Mouse (Mus musculus) stomach, embryonic 15.5 days (tissue): Measurements from ENCODE around the gene Rpl14. TPM values are rescaled to one million over a fixed set of nuclear protein-coding genes. Genes with fewer than 3 reads are reported as not detected.
A peak's percentile ranks its signal among the peaks of the same experiment; 100 is the strongest.

Experiments used
- ATAC-seq: fragments of 200-750 bp; cut with Nextera tagmentation; 2 replicates; pipeline ENCODE4 v1.8.0; 2017; ENCODE audit warnings: low read depth, moderate number of reproducible peaks, moderate TSS enrichment; ENCODE audit not compliant: insufficient read depth, low FRiP score
- H3K27ac ChIP-seq: fragments of 300-500 bp; sonication (generic); 2 replicates; pipeline ENCODE4 v1.5.1; 2015; ENCODE audit warnings: mild to moderate bottlenecking, inconsistent platforms
- H3K27me3 ChIP-seq: fragments of 300-500 bp; sonication (generic); replicated peaks from 2 replicates; pipeline ENCODE4 v1.6.1; 2015; ENCODE audit warnings: inconsistent platforms
- H3K36me3 ChIP-seq: fragments of 300-500 bp; sonication (generic); 2 replicates; pipeline ENCODE4 v1.6.1; 2015; ENCODE audit warnings: inconsistent platforms
- H3K4me1 ChIP-seq: fragments of 300-500 bp; sonication (generic); 2 replicates; pipeline ENCODE4 v1.6.1; 2015; ENCODE audit warnings: inconsistent platforms
- H3K4me2 ChIP-seq: fragments of 300-500 bp; sonication (generic); 2 replicates; pipeline ENCODE4 v1.6.1; 2015; ENCODE audit warnings: mild to moderate bottlenecking, inconsistent platforms
- H3K4me3 ChIP-seq: fragments of 300-500 bp; sonication (generic); replicated peaks from 2 replicates; pipeline ENCODE4 v1.5.1; 2015; ENCODE audit warnings: inconsistent platforms
- H3K9ac ChIP-seq: fragments of 300-500 bp; sonication (generic); 2 replicates; pipeline ENCODE4 v1.6.1; 2015; ENCODE audit warnings: inconsistent platforms
- H3K9me3 ChIP-seq: fragments of 300-500 bp; sonication (generic); 2 replicates; pipeline ENCODE4 v1.6.1; 2016; ENCODE audit warnings: inconsistent platforms
- WGBS: fragments of 180-500 bp; shearing (Covaris S2); methylation state at CpG from one replicate; pipeline ENCODE4 v1.1.7; 2015; 5-methylcytosine and 5-hydroxymethylcytosine counted together
- polyA plus RNA-seq: library from polyadenylated mRNA; unstranded; fragments of >200 nt; fragmentation: Nextera tagmentation; extraction: Ambion mirVana; gene quantifications from 2 replicates; pipeline ENCODE4 v1.2.1, GENCODE M21; 2015

The Rpl14 gene
- polyA plus RNA-seq, 1 experiment from 2014 or later: 694 TPM

DNA sequence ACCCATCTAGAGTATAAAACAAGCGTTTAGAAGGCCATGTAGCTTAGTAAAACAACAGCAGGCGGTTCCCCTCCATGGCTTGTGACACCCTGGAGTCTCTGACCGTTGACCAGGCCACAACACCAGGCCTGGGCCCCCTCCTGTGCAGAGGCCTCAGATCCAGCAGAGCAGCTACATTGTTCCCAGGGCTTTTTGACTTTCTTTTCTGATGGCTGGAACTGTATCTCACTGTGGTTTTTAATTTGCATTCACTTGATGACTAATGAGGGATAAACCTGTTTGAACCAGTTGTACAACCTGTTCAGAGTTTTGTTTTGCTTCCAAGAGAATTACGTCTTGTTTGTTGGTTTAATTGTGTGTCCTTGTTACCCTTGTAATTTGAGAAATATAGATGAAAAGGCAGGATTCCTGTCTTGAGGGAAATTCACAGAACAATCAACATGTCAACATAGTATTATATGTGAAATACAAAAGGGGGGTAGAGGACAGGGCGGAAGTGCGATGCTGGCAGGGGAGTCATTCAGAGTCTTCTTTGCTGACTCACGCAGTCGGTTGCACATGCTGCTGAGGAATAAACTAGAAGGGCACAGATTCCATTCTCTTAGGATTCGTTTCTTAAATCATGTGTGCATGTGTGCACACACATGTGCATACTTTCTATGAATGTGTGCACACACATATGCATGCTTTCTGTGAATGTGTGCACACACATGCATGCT lies 22.3 kb downstream of the Rpl14 start:
- ATAC-seq: no peak
- 59% methylated on average over 9 of the region's 9 CpGs for WGBS
- Histone ChIP-seq H3K27ac (peak overlapping the region; percentile 73), H3K36me3 (no peaks in the 10 kb centered on the region), H3K4me3 (no peak overlapping the region), H3K9me3 (no peaks in the 10 kb centered on the region), H3K4me2 (no peak overlapping the region), H3K9ac (no peak overlapping the region), H3K27me3 (no peaks in the 10 kb centered on the region), H3K4me1 (0 out of 2 replicates have a peak, but pooled peaks cover 3% of the 10 kb centered on the region)

DNA sequence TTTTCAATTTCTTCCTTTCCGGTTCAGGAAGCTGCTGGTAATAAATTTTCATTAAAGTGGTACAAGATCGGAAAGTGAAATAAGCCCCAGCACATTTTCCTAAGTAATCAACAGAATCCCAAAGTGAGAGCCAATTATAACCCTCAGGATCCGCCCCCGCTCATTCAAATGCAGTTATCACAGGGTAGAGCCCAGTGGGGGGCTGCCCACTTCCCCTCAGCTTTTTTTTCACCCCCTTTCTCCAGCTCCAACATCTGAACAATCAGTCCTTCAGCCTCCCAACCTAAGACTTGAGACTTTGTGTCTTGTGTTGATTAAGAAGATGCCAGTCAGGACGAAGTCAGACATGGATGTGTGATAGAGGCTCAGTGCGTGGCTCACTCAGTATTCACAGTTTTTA lies 23.6 kb downstream of the Rpl14 start:
- H3K9ac ChIP-seq: no peak overlapping the region
- H3K9me3 ChIP-seq: no peaks in the 10 kb centered on the region
- 0 out of 2 replicates have a peak, but pooled peaks cover 3% of the 10 kb centered on the region for H3K4me1 ChIP-seq
- no peaks in the 10 kb centered on the region for H3K27me3 ChIP-seq
- H3K36me3 ChIP-seq: no peaks in the 10 kb centered on the region
- 69% methylated on average over 6 of the region's 6 CpGs for WGBS
- no peak overlapping the region for H3K4me2 ChIP-seq
- H3K27ac ChIP-seq: no peak overlapping the region
- no peak overlapping the region for H3K4me3 ChIP-seq
- no peak for ATAC-seq

DNA sequence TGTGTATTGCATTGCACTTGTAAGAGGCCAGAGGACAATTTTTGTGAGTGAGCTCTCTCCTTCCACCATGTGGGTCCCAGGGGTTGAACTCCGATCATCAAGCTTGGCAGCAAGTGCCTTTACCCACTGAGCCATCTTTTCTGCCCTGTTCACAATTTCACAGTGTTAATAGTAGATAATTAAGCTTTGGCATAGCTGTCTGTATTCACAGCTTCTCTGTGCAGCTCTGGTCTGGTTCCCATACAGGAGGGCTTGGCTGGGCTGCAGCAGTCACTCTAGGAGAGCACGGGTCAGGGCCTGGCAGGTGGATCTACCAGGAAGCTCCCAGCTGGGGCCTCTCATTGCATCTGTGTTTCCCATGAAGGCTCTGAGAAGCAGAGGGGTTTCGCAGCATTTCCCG lies 24.1 kb downstream of the Rpl14 start:
- no peak for ATAC-seq
- Histone ChIP-seq H3K4me3 (no peak overlapping the region), H3K27ac (no peak overlapping the region), H3K27me3 (no peaks in the 10 kb centered on the region), H3K4me1 (0 out of 2 replicates have a peak, but pooled peaks cover 3% of the 10 kb centered on the region), H3K9ac (no peak overlapping the region), H3K36me3 (no peaks in the 10 kb centered on the region), H3K4me2 (no peak overlapping the region), H3K9me3 (no peaks in the 10 kb centered on the region)
- WGBS: 58% methylated on average over 4 of the region's 4 CpGs

DNA sequence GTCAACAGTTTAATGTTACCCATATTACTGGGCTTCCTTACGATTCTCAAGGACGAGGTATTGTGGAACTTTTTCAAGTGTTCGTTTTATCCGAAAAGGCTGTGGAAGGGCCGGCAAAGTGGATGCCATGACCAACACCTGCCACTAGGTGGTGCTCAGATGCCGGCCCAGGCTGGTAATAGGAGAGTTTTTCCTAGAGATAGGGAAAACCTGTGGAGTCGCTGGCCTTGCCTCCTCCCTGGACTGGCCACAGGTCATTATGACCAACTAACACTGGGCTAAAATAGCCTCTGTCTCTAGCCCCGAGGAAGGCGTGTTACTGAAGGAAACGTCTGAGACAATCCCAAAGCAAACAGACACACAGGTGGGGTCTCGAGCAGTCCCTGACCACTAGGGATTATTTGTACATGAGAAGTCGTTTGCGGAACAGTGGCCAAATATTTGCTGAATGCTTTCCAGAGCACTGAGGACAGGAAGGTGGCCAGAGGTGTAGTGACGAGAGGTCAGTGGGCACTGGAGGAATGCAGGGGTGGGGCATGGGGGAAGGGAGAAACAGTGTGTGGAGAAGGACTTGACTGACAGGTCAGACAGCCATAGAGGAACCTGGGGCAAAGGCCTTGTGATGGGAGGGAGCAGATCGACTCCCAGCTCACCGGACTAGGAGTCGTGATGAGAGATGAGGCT lies 30.4 kb downstream of the Rpl14 start:
- 14% methylated on average over 17 of the region's 17 CpGs for WGBS
- Histone ChIP-seq H3K27ac (no peak overlapping the region), H3K4me3 (no peak overlapping the region), H3K9me3 (no peaks in the 10 kb centered on the region), H3K4me2 (peak overlapping the region; percentile 21), H3K27me3 (no peaks in the 10 kb centered on the region), H3K36me3 (no peaks in the 10 kb centered on the region), H3K4me1 (peaks cover 19% of the 10 kb centered on the region), H3K9ac (no peak overlapping the region)
- peak; percentile 80 for ATAC-seq

DNA sequence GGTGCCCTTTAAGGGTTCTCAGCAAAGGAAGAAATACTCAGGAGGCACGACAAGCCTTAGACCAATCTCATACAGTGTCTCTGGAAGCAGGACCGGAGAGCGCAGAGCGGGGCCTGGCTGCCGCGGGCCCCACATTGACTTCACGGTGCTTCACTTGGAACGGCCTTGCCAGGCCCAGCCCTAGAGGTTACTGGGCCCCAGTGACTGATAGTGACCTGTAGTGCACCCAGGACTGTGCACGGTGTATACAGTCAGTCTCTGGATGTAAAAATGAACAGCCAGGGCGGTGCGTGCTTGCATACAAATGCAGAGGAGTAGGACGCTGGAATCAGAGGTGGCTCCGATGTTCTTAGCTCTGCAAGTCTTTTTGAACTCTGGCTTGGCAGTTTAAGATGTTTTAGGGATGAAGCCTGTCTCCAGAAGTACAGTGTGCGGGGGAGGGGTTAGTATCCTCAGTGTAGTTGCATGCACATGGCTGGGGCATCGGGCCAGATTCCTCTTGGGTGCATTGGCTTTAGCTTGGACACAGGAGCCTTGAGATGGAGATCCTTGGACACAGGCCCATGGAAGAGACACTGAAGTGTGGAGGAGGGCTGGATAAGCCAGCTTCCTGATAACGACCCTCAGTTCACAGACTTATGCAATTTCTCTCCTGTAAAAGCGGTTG lies 31.1 kb downstream of the Rpl14 start:
- peak; percentile 52; the same call in 1 of the 2 replicates for ATAC-seq
- Histone ChIP-seq H3K4me2 (peak overlapping the region; percentile 36), H3K9me3 (no peaks in the 10 kb centered on the region), H3K27ac (peak overlapping the region; percentile 45), H3K4me1 (peaks cover 19% of the 10 kb centered on the region), H3K36me3 (no peaks in the 10 kb centered on the region), H3K4me3 (no peak overlapping the region), H3K27me3 (no peaks in the 10 kb centered on the region), H3K9ac (no peak overlapping the region)
- WGBS: 46% methylated on average over 17 of the region's 17 CpGs

DNA sequence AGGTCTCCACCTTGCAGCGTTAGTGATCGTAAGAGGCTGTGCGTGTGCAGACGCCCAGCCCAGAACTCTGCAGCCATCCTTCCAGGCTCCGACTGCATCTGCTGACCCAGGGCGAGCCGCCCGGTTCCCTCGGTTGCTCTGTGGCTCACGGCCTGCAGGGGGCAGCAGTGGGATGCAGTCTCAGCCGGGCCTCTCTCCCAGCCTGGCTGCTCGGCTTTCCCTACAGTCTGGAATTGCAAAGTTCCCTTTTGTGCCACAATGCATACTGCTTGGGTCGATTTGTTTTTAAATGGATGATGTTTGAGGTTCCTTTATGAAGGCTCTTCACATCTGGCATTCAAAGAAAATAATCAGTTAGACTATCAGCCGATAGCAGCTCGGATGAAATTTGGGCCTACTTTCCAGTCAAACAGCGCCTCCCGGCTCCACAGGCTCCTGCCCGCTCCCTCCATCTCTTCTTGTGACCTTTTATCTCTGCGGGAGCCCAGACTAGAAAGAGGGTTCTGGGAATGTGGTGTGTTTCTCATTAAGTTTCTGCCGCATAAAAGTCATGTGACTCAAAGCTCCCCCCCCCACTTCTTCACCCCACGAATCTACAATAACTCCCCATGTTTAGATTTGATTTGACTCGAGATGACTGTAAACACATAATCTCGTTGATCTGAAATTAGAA lies 31.7 kb downstream of the Rpl14 start:
- H3K27me3 ChIP-seq: no peaks in the 10 kb centered on the region
- H3K36me3 ChIP-seq: no peaks in the 10 kb centered on the region
- H3K9ac ChIP-seq: no peak overlapping the region; the same call in 1 of the 2 replicates
- peak overlapping the region; percentile 36 for H3K4me2 ChIP-seq
- H3K4me3 ChIP-seq: no peak overlapping the region
- peaks cover 19% of the 10 kb centered on the region for H3K4me1 ChIP-seq
- ATAC-seq: peak; percentile 77
- WGBS: 10% methylated on average over 23 of the region's 23 CpGs
- peak overlapping the region; percentile 3; the same call in 1 of the 2 replicates for H3K27ac ChIP-seq
- no peaks in the 10 kb centered on the region for H3K9me3 ChIP-seq

DNA sequence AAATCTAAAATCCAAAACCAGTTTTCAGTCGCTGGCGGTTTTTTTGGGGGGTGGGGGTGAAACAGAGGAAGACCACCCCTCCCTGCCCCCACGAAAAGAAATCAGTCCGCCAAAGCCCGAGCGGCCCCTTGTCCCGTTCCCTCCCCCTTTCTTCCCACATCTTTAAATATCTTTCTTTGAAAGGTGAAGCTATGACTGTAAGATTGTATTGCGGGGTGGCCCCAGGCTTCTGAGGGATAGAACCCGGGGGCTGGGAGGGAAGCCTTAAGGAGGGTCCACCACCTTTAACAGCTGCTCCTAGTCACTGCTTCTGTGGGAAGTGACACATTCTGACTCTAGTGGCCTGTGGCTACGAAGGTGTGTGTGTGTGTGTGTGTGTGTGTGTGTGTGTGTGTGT lies 32.3 kb downstream of the Rpl14 start:
- Histone ChIP-seq H3K4me3 (no peak overlapping the region), H3K9ac (no peak overlapping the region), H3K4me2 (peak overlapping the region; percentile 36)

DNA sequence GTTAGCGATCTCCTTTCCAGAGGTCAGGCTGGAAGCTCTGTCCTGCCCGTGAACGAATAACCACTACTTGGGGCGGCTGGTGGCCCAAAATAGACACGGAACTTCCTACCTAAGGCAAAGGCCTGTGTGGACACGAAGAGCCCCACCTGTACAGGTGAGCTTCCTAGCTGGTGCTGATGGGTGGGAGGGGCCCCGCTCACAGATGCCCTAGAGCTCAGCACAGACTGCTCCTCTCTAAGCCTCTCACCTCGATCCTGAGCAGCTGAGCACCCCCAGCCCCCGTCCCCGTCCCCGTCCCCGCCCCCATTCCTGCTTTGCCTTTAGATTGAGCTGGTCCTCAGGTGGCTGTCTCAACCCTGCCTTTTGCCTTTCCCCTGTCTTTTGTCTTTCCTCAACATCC lies 32.7 kb downstream of the Rpl14 start:
- Histone ChIP-seq H3K36me3 (no peaks in the 10 kb centered on the region), H3K9ac (no peak overlapping the region), H3K9me3 (no peaks in the 10 kb centered on the region), H3K4me2 (no peak overlapping the region), H3K27me3 (no peaks in the 10 kb centered on the region), H3K4me3 (no peak overlapping the region), H3K27ac (no peak overlapping the region), H3K4me1 (peaks cover 19% of the 10 kb centered on the region)
- WGBS: 46% methylated on average over 12 of the region's 12 CpGs
- ATAC-seq: no peak

More for the DNA sequence above, 32.3 kb downstream of the Rpl14 start:
- peaks cover 19% of the 10 kb centered on the region for H3K4me1 ChIP-seq
- no peaks in the 10 kb centered on the region for H3K27me3 ChIP-seq
- ATAC-seq: no peak
- H3K9me3 ChIP-seq: no peaks in the 10 kb centered on the region
- peak overlapping the region; percentile 3; the same call in 1 of the 2 replicates for H3K27ac ChIP-seq
- H3K36me3 ChIP-seq: no peaks in the 10 kb centered on the region
- WGBS: 35% methylated on average over 10 of the region's 10 CpGs

DNA sequence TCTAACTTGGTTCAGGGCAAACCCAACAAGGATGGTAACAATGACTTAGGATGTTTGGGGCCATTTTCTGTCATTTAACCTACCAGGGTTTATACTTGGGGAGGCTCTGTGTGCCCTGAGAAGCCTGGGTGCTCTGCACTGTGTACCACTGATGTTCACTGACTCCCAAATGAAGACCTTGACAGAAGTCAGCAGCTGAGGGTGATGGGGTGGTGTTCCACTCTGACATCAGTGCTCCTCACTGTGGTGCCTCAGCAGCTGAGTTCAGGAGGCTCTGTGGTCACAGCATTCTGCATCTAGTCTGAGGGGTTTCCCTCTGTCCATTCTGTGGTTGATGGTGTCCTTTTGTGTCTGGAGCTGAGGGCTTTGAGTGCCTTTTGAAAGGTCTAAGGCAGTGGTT lies 39.8 kb downstream of the Rpl14 start:
- Histone ChIP-seq H3K36me3 (no peaks in the 10 kb centered on the region), H3K9ac (no peak overlapping the region), H3K4me1 (no peaks in the 10 kb centered on the region), H3K27me3 (no peaks in the 10 kb centered on the region), H3K27ac (no peak overlapping the region), H3K4me2 (no peak overlapping the region), H3K9me3 (no peaks in the 10 kb centered on the region), H3K4me3 (no peak overlapping the region)
- no peak for ATAC-seq

DNA sequence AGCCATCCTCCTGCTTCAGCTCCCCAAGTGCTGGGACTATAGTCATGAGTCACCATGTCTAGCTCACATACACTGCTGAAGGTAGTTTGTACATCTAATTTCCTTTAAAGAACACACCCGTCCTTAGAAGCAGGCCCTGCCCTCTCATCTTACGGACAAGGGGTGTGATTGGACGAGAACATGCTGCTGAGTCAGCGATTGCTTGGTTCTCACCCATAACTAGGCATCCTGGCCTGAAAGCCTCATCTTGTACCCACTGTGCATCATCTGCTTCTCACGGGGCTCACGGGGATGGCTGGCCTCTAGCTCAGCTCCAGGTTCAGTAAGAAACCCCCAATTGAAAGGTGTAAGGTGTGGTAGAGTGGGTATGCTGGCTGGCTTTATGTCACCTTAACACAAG lies 42.8 kb downstream of the Rpl14 start:
- no peaks in the 10 kb centered on the region for H3K9me3 ChIP-seq
- H3K27me3 ChIP-seq: no peaks in the 10 kb centered on the region
- no peak overlapping the region for H3K9ac ChIP-seq
- no peak for ATAC-seq
- WGBS: 89% methylated on average over 6 of the region's 6 CpGs
- no peaks in the 10 kb centered on the region for H3K36me3 ChIP-seq
- no peak overlapping the region for H3K4me2 ChIP-seq
- no peak overlapping the region for H3K27ac ChIP-seq
- no peaks in the 10 kb centered on the region for H3K4me1 ChIP-seq
- H3K4me3 ChIP-seq: no peak overlapping the region

DNA sequence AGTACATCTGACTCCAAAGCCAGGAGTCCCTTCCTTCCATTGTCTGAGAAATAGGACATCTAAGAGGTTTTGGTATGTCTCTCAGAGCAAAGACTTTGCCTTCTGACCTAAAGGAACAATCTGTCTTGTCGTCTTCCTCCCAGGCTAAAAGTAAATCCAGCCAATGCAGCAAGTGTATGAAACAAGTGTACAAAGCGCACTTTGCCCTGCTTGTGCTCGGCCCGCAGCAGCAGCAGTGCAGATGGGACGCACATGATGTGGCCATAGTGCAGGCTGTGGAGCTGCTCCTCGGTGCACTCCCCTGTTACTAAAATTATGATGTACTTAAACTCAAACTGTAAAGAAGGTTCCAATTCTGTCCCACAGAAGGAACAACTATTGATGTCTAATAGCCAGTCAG lies 46.9 kb downstream of the Rpl14 start:
- no peaks in the 10 kb centered on the region for H3K9me3 ChIP-seq
- peaks cover 8% of the 10 kb centered on the region; the same call in 1 of the 2 replicates for H3K4me1 ChIP-seq
- no peak overlapping the region for H3K4me2 ChIP-seq
- 72% methylated on average over 6 of the region's 6 CpGs for WGBS
- no peaks in the 10 kb centered on the region for H3K27me3 ChIP-seq
- no peak for ATAC-seq
- no peaks in the 10 kb centered on the region for H3K36me3 ChIP-seq
- no peak overlapping the region for H3K9ac ChIP-seq
- no peak overlapping the region for H3K27ac ChIP-seq
- H3K4me3 ChIP-seq: no peak overlapping the region
